Mouse (Mus musculus) urinary bladder, postnatal 14 days (tissue): ENCODE results near the gene Fam149b.

Experiments
- DNase-seq: peaks from one replicate; pipeline ENCODE4 v3.0.0; 2021; ENCODE audit warnings: low spot score

The Fam149b gene

GRCm38 (mm10) chr14:20392326-20392725 is 44.4 kb downstream of the Fam149b start:
- DNase-seq: no peak

GRCm38 (mm10) chr14:20393205-20393913 is 45.4 kb downstream of the Fam149b start, which contains the start of gene Mrps16:
Gene Mrps16 (minus strand): TSS chr14:20393634.
- DNase-seq: peak; percentile 95

DNA sequence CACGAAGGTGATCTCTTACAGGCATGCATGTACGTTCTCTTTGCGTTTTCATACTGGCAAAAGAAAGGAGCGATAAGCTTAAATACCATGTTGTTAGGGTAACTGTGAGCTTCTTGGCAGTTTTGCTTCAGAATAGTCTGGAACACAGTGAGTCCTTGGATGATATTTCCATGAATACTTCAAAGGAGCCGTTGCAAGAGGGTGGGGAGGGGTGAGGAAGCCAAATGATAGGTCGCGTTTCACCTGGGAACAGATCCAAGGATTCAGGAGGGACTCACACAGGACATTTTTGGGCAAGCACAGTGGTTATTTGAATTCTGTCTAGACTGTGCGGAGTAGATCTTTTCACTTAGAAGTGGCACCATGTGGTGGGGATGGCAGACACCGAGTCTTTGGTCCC is 49.3 kb downstream of the Fam149b start:
- DNase-seq: no peak

DNA sequence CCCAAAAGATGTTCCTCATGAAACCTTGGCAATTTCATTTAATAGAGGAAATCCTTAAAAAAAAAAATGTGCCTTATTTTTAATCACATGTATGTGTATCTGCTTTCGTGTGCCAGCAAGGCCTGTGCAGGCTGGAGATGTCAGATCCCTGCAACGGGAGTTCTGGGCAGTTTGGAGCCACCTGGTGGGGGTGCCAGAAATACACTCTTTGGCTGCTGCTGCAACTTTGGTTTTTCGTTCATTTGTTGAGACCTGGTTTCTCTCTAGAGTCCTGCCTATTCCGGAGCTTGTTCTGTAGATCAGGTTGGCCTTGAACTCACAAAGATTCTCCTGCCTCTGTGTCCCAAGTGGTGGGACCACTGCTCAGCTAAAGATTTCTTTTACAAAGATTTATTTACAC is 50.9 kb downstream of the Fam149b start:
- DNase-seq: peak; percentile 39

GRCm38 (mm10) chr14:20400071-20400470 is 52.1 kb downstream of the Fam149b start:
- DNase-seq: peak; percentile 40

- no peak for DNase-seq
Measured at GRCm38 (mm10) chr14:20422257-20422656, 74.3 kb downstream of the Fam149b start.

DNA sequence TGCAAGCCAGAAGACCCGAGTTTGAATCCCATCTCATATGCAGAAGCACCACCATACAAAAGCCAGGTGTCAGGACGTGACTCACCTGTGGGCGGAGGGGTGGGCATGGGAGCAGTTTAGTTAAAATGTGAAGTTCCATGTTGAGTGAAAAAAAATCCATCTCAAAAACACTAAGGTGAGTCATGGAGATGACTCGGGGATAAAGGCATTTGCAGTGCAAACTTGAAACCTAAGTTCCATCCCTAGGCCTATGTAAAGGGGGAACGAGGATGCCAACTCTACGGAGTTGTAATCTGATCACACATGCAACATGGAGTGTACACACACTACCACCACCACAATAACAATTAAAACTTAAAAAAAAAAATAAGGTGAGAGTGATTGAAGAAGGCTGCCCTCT is 75.1 kb downstream of the Fam149b start:
- no peak for DNase-seq

GRCm38 (mm10) chr14:20428593-20428992 is 80.6 kb downstream of the Fam149b start:
- no peak for DNase-seq

DNA sequence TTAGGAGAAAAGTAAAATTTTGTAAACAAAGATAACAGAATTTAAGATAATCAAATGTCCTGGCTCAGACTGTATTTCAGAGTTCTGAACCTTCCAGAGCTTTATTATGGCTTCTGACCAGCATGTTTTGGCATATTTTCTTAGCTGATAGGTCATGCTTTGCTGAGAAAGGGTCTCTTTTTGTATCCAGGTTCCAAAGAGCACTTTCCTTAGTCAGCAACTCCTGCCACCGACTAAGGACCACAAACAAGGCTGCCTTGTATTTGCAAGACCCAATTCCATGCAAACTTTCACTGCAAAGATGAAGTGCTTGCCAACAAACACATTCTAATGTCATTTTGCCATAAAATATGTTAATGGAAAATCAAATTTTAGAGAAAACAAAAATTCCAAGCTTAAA is 81.9 kb downstream of the Fam149b start:
- no peak for DNase-seq

- DNase-seq: no peak
Measured at GRCm38 (mm10) chr14:20431726-20432125, 83.8 kb downstream of the Fam149b start.

DNA sequence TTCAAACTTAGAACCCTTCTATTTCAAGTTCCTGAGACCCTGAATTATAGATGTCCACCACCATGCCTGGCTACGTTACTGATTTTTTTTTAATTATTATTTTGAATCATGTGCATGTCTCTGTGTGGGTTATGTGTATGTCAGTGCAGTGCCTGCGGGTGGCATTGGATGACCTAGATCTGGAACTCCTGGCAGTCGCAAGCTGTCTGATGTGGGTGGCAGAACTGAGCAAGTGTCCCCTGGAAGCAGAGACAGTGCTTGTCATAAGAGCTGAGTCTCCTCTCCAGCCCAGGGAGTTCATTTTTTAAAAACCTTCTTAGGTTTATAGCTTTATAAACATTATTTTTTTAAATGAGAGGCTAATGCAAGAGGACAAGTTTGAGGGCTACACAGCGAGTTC is 84.5 kb downstream of the Fam149b start:
- DNase-seq: no peak
